Mouse (Mus musculus): ENCODE measurements around the gene Zfyve28.

GRCm38 (mm10) chr5:34284156-34284750 lies 4.0 kb downstream of the Zfyve28 start:
- TF ChIP-seq SIN3A (IDR thresholded peaks at IDR 0.05; ENCODE audit: low read length), result no peak
- TF ChIP-seq GATA1 (IDR thresholded peaks at IDR 0.05; ENCODE audit: low read depth, low read length), result no peak
- TF ChIP-seq CTCF (IDR thresholded peaks at IDR 0.05 in 2 of 3, conservative IDR thresholded peaks at IDR 0.05 in 1 of 3; ENCODE audit: control insufficient read depth in 1 of 3, insufficient read depth in 1 of 3, low read depth in 2 of 3, low read length in 3 of 3, poor library complexity in 1 of 3, severe bottlenecking in 1 of 3), result no peak
- no peak for TF ChIP-seq CHD1 (IDR thresholded peaks at IDR 0.05; ENCODE audit: low read depth, low read length)
- no peak for TF ChIP-seq ZC3H11A (IDR thresholded peaks at IDR 0.05; ENCODE audit: low read depth, low read length)
- TF ChIP-seq NRF1 (IDR thresholded peaks at IDR 0.05; ENCODE audit: insufficient read depth, low read depth, low read length, poor library complexity, severe bottlenecking), result no peak
- no peak for TF ChIP-seq POLR2A (IDR thresholded peaks at IDR 0.05; ENCODE audit: control insufficient read depth in 1 of 2, insufficient read depth in 1 of 2, low read depth in 1 of 2, low read length in 2 of 2, poor library complexity in 1 of 2)
- TF ChIP-seq TAL1 (IDR thresholded peaks at IDR 0.05; ENCODE audit: low read length), result no peak
- no peak for TF ChIP-seq CHD2 (IDR thresholded peaks at IDR 0.05; ENCODE audit: low read length)
- no peak for TF ChIP-seq TBP (IDR thresholded peaks at IDR 0.05; ENCODE audit: low read depth, low read length)
- TF ChIP-seq GABPA (IDR thresholded peaks at IDR 0.05; ENCODE audit: low read depth, low read length), result no peak
- no peak for TF ChIP-seq ZNF384 (IDR thresholded peaks at IDR 0.05; ENCODE audit: low read depth, low read length)
- TF ChIP-seq EP300 (IDR thresholded peaks at IDR 0.05; ENCODE audit: low read depth in 1 of 2, low read length in 2 of 2), result no peak
- TF ChIP-seq USF1 (IDR thresholded peaks at IDR 0.05; ENCODE audit: low read depth, low read length), result no peak

Data from MEL (cell line).